Mouse (Mus musculus) layer of hippocampus, adult 8-10 months (tissue): ENCODE measurements at regions not wholly inside any gene's neighbourhood (a gene's known extent, or its start where the extent isn't known, plus 50 kb on each side); places are given as distances from the start of the nearest gene placed in this dataset.

Experiments
- DNase-seq, 2 experiments: peaks; one replicate each; pipeline ENCODE4 v3.0.0; 2022; ENCODE audit warnings: low spot score in 2 of 2

GRCm38 (mm10) chr6:44793348-44793747 lies 265.8 kb upstream of the Cntnap2 start:
- no peak for DNase-seq

- peak in 1 of 2 experiments; percentile 10 for DNase-seq
Observed at GRCm38 (mm10) chr6:44815362-44815761, 243.8 kb upstream of the Cntnap2 start.

DNA sequence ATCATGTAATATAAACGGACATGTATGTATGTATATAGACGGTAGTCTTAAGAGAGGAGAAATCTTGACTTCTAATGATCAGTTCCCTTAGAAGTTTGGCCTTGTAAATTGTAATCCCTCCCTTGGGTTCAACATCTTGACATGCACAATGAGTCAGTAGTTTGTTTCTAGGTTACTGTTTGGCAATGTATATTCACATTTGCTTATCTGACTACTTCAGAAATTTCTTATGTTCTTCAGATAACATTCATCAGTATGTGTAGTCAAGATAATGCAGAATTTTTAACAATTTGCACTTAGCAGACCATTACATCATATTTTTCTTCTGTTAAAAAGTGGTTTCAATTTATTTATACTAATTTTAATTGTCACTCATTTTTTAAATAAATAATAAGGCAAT lies 215.0 kb upstream of the Cntnap2 start:
- DNase-seq, result no peak

DNA sequence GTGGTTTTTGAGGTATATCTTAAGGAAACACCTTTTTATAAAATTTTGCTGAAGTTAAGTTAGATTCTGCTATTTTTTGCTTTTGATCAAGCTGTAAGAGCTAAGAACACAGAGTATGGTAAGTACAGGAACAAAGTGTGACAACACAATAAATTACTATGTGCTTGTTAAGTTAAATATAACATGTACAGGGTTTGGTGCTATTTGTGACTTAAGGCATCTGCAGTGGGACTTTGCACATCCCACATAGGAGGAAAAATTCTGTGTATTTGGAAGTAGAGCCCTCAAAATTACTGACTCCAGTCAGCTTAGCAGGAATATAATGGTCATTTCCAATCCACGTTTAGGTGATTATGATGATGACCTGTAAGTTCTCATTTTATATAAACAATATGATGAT lies 209.7 kb upstream of the Cntnap2 start:
- DNase-seq, result no peak

DNA sequence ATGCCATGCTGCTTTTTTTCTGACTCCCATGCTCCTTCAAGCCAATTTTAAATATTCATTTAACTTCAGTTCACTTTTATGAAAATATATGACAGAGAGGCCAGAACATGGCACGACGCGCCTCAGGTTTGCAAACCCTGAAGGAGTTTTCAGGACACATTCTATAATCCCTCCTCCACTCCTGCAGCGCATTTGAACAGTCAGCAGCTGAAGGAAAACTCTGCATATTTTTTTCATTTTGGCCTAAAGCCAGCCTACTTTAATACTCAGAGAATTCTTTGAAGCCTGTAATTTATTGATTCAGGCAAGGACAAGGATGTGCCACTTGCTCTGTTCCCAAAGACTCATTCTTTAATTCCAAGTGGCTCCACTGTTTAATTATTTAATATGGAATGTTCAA lies 208.3 kb upstream of the Cntnap2 start:
- DNase-seq, result no peak

- no peak for DNase-seq
Observed at GRCm38 (mm10) chr6:44900249-44900648, 158.9 kb upstream of the Cntnap2 start.
